Mouse (Mus musculus) embryonic facial prominence, embryonic 14.5 days (tissue): Measurements from ENCODE around the gene Sult2b1. TPM values are rescaled to one million over a fixed set of nuclear protein-coding genes. Genes with fewer than 3 reads are reported as not detected.
A peak's percentile ranks its signal among the peaks of the same experiment; 100 is the strongest.

Experiments used
- ATAC-seq: fragments of 200-750 bp; cut with Nextera tagmentation; 2 replicates; pipeline ENCODE4 v1.8.0; 2017; ENCODE audit warnings: low read depth, moderate number of reproducible peaks, moderate TSS enrichment
- DNase-seq: peaks from one replicate; pipeline ENCODE4 v3.0.0-alpha.2; 2015; ENCODE audit warnings: low spot score
- H3K27ac ChIP-seq: fragments of 300-500 bp; sonication (generic); replicated peaks from 2 replicates; pipeline ENCODE4 v1.5.1; 2014; ENCODE audit warnings: low read depth, mild to moderate bottlenecking, low read length, moderate library complexity
- H3K27me3 ChIP-seq: fragments of 300-500 bp; sonication (generic); replicated peaks from 2 replicates; pipeline ENCODE4 v1.6.1; 2014; ENCODE audit warnings: low read length; ENCODE audit not compliant: control insufficient read depth, insufficient read depth
- H3K36me3 ChIP-seq: fragments of 300-500 bp; sonication (generic); 2 replicates; pipeline ENCODE4 v1.6.1; 2014; ENCODE audit warnings: low read length, mixed read lengths; ENCODE audit not compliant: control insufficient read depth, insufficient read depth
- H3K4me1 ChIP-seq: fragments of 300-500 bp; sonication (generic); 2 replicates; pipeline ENCODE4 v1.6.1; 2014; ENCODE audit warnings: antibody characterized with exemption, low read length; ENCODE audit not compliant: control insufficient read depth, insufficient read depth
- H3K4me2 ChIP-seq: fragments of 300-500 bp; sonication (generic); 2 replicates; pipeline ENCODE4 v1.6.1; 2014; ENCODE audit warnings: low read depth, mild to moderate bottlenecking, low read length, moderate library complexity, mixed read lengths
- H3K4me3 ChIP-seq: fragments of 300-500 bp; sonication (generic); 2 replicates; pipeline ENCODE4 v1.5.1; 2014; ENCODE audit warnings: low read depth, mild to moderate bottlenecking, low read length
- H3K9ac ChIP-seq: fragments of 300-500 bp; sonication (generic); 2 replicates; pipeline ENCODE4 v1.6.1; 2014; ENCODE audit warnings: low read depth, mild to moderate bottlenecking, low read length, moderate library complexity, mixed read lengths
- H3K9me3 ChIP-seq: fragments of 300-500 bp; sonication (generic); 2 replicates; pipeline ENCODE4 v1.6.1; 2016; ENCODE audit warnings: low read length; ENCODE audit not compliant: control insufficient read depth
- WGBS: fragments of 180-500 bp; shearing (Covaris S2); extraction: QIAGEN DNeasy Blood & Tissue Kit; methylation state at CpG from one replicate; pipeline ENCODE4 v1.1.7; 2014; 5-methylcytosine and 5-hydroxymethylcytosine counted together
- polyA plus RNA-seq: library from polyadenylated mRNA; unstranded; fragments of >200 nt; fragmentation: Nextera tagmentation; extraction: Ambion mirVana; gene quantifications from 2 replicates; pipeline ENCODE4 v1.2.1, GENCODE M21; 2014

Sult2b1 gene
- polyA plus RNA-seq, 1 experiment from 2014 or later, result 16.3 TPM

- peak overlapping the region; percentile 82 for H3K9ac ChIP-seq
- no peaks in the 10 kb centered on the region for H3K9me3 ChIP-seq
- peak overlapping the region; percentile 65 for H3K4me3 ChIP-seq
- peak; percentile 89 for DNase-seq
- no peak for ATAC-seq
- H3K27ac ChIP-seq, result peak overlapping the region; percentile 84
- H3K4me2 ChIP-seq, result peak overlapping the region; percentile 93
- H3K36me3 ChIP-seq, result peaks cover 23% of the 10 kb centered on the region
- H3K27me3 ChIP-seq, result no peaks in the 10 kb centered on the region
- H3K4me1 ChIP-seq, result peaks cover 32% of the 10 kb centered on the region
- 0% methylated on average over 16 of the region's 45 CpGs for WGBS
Observed at GRCm38 (mm10) chr7:45706721-45707241, 77.7 kb downstream of the Sult2b1 start.

- peak; percentile 80 for DNase-seq
- Histone ChIP-seq H3K9me3 (no peaks in the 10 kb centered on the region), H3K4me1 (peaks cover 36% of the 10 kb centered on the region), H3K4me3 (peak overlapping the region; percentile 65), H3K9ac (peak overlapping the region; percentile 82), H3K4me2 (peak overlapping the region; percentile 93), H3K27ac (peak overlapping the region; percentile 84), H3K27me3 (no peaks in the 10 kb centered on the region), H3K36me3 (peaks cover 14% of the 10 kb centered on the region)
- no peak for ATAC-seq
- 0% methylated on average over 6 of the region's 7 CpGs for WGBS
Observed at GRCm38 (mm10) chr7:45705873-45706281, 78.6 kb downstream of the Sult2b1 start.

- Histone ChIP-seq H3K4me3 (peak overlapping the region; percentile 65), H3K27me3 (peaks cover under 1% of the 10 kb centered on the region; the same call in 1 of the 2 replicates), H3K4me2 (peak overlapping the region; percentile 93), H3K27ac (peak overlapping the region; percentile 77), H3K9ac (peak overlapping the region; percentile 82), H3K9me3 (no peaks in the 10 kb centered on the region), H3K4me1 (peaks cover 38% of the 10 kb centered on the region), H3K36me3 (peaks cover 10% of the 10 kb centered on the region)
- WGBS, result under 1% methylated on average over 21 of the region's 21 CpGs
- DNase-seq (no peak), ATAC-seq (peak; percentile 0; the same call in 1 of the 2 replicates)
Observed at GRCm38 (mm10) chr7:45705443-45705864, 79.0 kb downstream of the Sult2b1 start.

GRCm38 (mm10) chr7:45704730-45705442, 79.6 kb downstream of the Sult2b1 start, which contains the start of gene Dbp:
Gene Dbp (plus strand): TSS chr7:45705088.
- peak; percentile 90 for ATAC-seq
- H3K4me3 ChIP-seq, result peak within 1 kb of the TSS; percentile 65

GRCm38 (mm10) chr7:45704046-45704559, 80.4 kb downstream of the Sult2b1 start:
- Histone ChIP-seq H3K27ac (peak overlapping the region; percentile 79), H3K4me2 (peak overlapping the region; percentile 93), H3K36me3 (no peaks in the 10 kb centered on the region), H3K9ac (peak overlapping the region; percentile 61), H3K27me3 (peaks cover 14% of the 10 kb centered on the region), H3K4me3 (peak overlapping the region; percentile 37), H3K4me1 (peaks cover 48% of the 10 kb centered on the region), H3K9me3 (no peaks in the 10 kb centered on the region)
- DNase-seq (peak; percentile 90), ATAC-seq (peak; percentile 38)
- under 1% methylated on average over 13 of the region's 13 CpGs for WGBS

More at GRCm38 (mm10) chr7:45704730-45705442, 79.6 kb downstream of the Sult2b1 start, which contains the start of gene Dbp:
- Histone ChIP-seq H3K27ac (peak within 1 kb of the TSS; percentile 79), H3K4me2 (peak within 1 kb of the TSS; percentile 93), H3K9me3 (no peaks in the 10 kb centered on the region), H3K9ac (peak within 1 kb of the TSS; percentile 82), H3K27me3 (peaks cover 6% of the 10 kb centered on the region; the same call in 1 of the 2 replicates), H3K36me3 (peaks cover 4% of the 10 kb centered on the region; the same call in 1 of the 2 replicates), H3K4me1 (peaks cover 44% of the 10 kb centered on the region)
- peak; percentile 100 for DNase-seq
- under 1% methylated on average over 32 of the region's 36 CpGs for WGBS

GRCm38 (mm10) chr7:45703521-45704033, 80.9 kb downstream of the Sult2b1 start:
- ATAC-seq (no peak), DNase-seq (no peak)
- no peaks in the 10 kb centered on the region for H3K36me3 ChIP-seq
- WGBS, result 47% methylated on average over 11 of the region's 12 CpGs
- H3K9me3 ChIP-seq, result no peaks in the 10 kb centered on the region
- H3K4me2 ChIP-seq, result peak overlapping the region; percentile 93
- peak overlapping the region; percentile 61 for H3K9ac ChIP-seq
- peaks cover 45% of the 10 kb centered on the region for H3K4me1 ChIP-seq
- peaks cover 19% of the 10 kb centered on the region for H3K27me3 ChIP-seq
- peak overlapping the region; percentile 37 for H3K4me3 ChIP-seq
- peak overlapping the region; percentile 79 for H3K27ac ChIP-seq

- WGBS, result 90% methylated on average over 17 of the region's 17 CpGs
- DNase-seq (no peak), ATAC-seq (no peak)
- Histone ChIP-seq H3K27ac (no peak overlapping the region; the same call in 1 of the 2 replicates), H3K27me3 (peaks cover 24% of the 10 kb centered on the region), H3K4me3 (no peak overlapping the region), H3K9me3 (no peaks in the 10 kb centered on the region), H3K36me3 (no peaks in the 10 kb centered on the region), H3K9ac (no peak overlapping the region), H3K4me1 (peaks cover 38% of the 10 kb centered on the region), H3K4me2 (no peak overlapping the region)
Observed at GRCm38 (mm10) chr7:45702809-45703520, 81.5 kb downstream of the Sult2b1 start.

GRCm38 (mm10) chr7:45702316-45702715, 82.2 kb downstream of the Sult2b1 start:
- Histone ChIP-seq H3K27me3 (peaks cover 24% of the 10 kb centered on the region), H3K4me3 (no peak overlapping the region), H3K27ac (no peak overlapping the region), H3K36me3 (no peaks in the 10 kb centered on the region), H3K9ac (no peak overlapping the region), H3K9me3 (no peaks in the 10 kb centered on the region), H3K4me1 (peaks cover 32% of the 10 kb centered on the region), H3K4me2 (no peak overlapping the region)
- 93% methylated on average over 11 of the region's 11 CpGs for WGBS
- ATAC-seq (no peak), DNase-seq (no peak)
